Mouse (Mus musculus): Measurements from ENCODE around the gene Meiob. TPM values are rescaled to one million over a fixed set of nuclear protein-coding genes. Genes with fewer than 3 reads are reported as not detected.

The Meiob gene
- polyA plus RNA-seq, 1 experiment = 1.9 TPM

- no peaks in the 10 kb centered on the region; the same call in 1 of the 2 replicates for H3K4me1 ChIP-seq (ENCODE audit: control insufficient read depth, insufficient read depth, insufficient read length, low read length)
- H3K4me3 ChIP-seq (ENCODE audit: insufficient read depth, low read depth, low read length) = no peak overlapping the region
- H3K27ac ChIP-seq (replicated peaks; ENCODE audit: low read depth, low read length) = no peak overlapping the region
These were observed 70.9 kb downstream of the Meiob start for GRCm38 (mm10) chr17:24874989-24875388.

DNA sequence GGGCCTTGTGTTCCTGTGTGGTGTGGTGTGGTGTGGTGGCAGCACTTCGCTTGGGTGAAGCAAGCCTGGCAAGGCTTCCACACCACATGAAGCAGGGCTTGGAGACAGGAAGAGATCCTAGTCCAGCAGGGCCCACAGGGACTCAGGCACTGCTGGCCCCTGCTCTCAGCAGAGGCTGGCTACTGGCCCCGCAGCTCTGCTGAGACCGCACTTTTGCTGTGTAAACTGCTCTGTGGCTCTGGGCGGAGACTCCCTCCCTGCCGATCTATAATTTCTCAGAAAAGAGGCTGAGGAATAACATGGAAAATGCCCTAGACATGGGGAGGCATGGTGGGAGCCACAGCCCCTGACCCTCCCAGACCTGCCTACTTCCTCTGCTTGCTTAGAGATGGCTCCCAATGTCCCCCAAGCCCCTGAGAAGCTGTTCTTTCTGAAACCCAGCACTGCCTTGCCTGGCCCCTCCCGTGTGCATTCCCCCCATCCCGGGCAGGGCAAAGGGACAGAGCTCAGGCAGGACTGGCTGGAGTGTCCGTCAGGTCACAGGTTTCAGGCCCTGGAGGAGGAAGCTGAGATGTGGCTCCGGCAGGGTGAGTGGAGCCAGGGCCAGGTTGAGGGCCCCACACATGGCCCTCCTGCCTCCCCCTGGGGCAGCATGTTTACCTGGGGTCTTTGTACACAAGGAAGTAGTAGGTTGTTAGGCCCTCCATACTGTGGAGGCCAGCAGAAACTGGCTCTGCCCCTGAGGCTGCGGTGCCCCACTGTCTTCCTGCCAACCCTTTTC lies 73.4 kb downstream of the Meiob start:
- H3K27ac ChIP-seq (replicated peaks; ENCODE audit: low read depth, low read length) = no peak overlapping the region
- H3K4me3 ChIP-seq (ENCODE audit: insufficient read depth, low read depth, low read length) = 0 out of 2 replicates have a peak overlapping the region, but pooled peaks have one; percentile 1
- H3K4me1 ChIP-seq (ENCODE audit: control insufficient read depth, insufficient read depth, insufficient read length, low read length) = peaks cover 3% of the 10 kb centered on the region; the same call in 1 of the 2 replicates

DNA sequence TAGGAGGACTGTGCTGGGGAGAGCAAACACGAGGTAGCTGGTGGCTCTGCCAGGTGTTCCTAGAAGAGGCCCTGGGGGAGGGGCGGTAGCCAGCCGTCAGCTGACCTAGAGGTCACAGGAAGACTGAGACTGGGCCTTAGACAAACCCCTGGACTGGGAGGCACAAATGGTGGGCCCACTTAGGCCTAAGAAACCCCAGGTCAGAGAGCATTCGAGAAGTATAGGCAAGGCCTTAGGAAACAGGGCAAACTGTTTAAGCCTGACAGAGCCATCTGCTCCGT lies 74.0 kb downstream of the Meiob start:
- Histone ChIP-seq H3K4me3 (ENCODE audit: insufficient read depth, low read depth, low read length) (no peak overlapping the region), H3K27ac (replicated peaks; ENCODE audit: low read depth, low read length) (no peak overlapping the region; the same call in 1 of the 2 replicates), H3K4me1 (ENCODE audit: control insufficient read depth, insufficient read depth, insufficient read length, low read length) (peaks cover 3% of the 10 kb centered on the region; the same call in 1 of the 2 replicates)

- no peak overlapping the region for H3K4me3 ChIP-seq (ENCODE audit: insufficient read depth, low read depth, low read length)
- no peak overlapping the region for H3K27ac ChIP-seq (replicated peaks; ENCODE audit: low read depth, low read length)
- peaks cover 3% of the 10 kb centered on the region; the same call in 1 of the 2 replicates for H3K4me1 ChIP-seq (ENCODE audit: control insufficient read depth, insufficient read depth, insufficient read length, low read length)
These were observed 74.4 kb downstream of the Meiob start for GRCm38 (mm10) chr17:24878531-24878930.

GRCm38 (mm10) chr17:24881738-24882440 lies 77.8 kb downstream of the Meiob start:
- no peak overlapping the region for H3K4me3 ChIP-seq (ENCODE audit: insufficient read depth, low read depth, low read length)
- H3K4me1 ChIP-seq (ENCODE audit: control insufficient read depth, insufficient read depth, insufficient read length, low read length) = peaks cover 7% of the 10 kb centered on the region
- H3K27ac ChIP-seq (replicated peaks; ENCODE audit: low read depth, low read length) = no peak overlapping the region

- Histone ChIP-seq H3K4me3 (ENCODE audit: insufficient read depth, low read depth, low read length) (no peak overlapping the region), H3K27ac (replicated peaks; ENCODE audit: low read depth, low read length) (no peak overlapping the region), H3K4me1 (ENCODE audit: control insufficient read depth, insufficient read depth, insufficient read length, low read length) (peaks cover 11% of the 10 kb centered on the region)
These were observed 80.3 kb downstream of the Meiob start for GRCm38 (mm10) chr17:24884391-24884790.

DNA sequence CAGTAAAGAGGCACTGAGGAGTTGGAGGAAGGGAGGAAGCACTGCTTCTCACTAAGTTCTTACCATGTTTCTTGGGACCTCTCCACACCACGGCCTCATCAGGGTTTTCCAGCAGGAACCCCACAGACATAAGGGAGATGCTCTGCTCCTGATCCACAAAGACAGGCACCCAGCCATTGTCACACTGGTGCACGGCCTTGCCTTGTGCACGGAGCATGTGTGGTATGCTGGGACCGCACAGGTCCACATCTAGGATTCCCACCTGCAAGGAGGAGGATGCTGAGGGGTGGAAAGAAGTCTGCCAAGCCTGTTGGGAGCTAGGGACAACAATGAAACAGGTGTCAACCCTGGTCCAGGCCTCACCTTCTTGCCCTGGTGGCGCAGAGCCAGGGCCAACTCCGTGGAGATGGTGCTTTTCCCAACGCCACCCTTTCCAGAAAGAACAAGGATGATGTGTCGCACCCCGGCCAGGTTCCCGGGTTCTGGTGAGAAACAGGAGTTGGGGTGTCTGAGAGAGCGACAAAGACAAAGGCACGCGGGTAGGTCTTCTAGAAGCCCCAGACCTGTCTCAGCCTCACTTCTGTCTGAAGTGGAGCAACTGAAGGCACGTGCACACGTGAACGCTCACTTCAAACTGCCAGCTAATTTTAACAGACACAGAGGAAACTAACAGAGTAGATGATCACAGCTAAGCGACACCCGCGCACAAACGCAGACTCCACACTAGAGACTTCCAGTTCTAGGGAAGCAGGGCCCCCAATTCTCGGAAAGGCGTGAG lies 81.5 kb downstream of the Meiob start:
- Histone ChIP-seq H3K4me3 (ENCODE audit: insufficient read depth, low read depth, low read length) (peak overlapping the region; percentile 81), H3K27ac (replicated peaks; ENCODE audit: low read depth, low read length) (no peak overlapping the region), H3K4me1 (ENCODE audit: control insufficient read depth, insufficient read depth, insufficient read length, low read length) (peaks cover 11% of the 10 kb centered on the region)

DNA sequence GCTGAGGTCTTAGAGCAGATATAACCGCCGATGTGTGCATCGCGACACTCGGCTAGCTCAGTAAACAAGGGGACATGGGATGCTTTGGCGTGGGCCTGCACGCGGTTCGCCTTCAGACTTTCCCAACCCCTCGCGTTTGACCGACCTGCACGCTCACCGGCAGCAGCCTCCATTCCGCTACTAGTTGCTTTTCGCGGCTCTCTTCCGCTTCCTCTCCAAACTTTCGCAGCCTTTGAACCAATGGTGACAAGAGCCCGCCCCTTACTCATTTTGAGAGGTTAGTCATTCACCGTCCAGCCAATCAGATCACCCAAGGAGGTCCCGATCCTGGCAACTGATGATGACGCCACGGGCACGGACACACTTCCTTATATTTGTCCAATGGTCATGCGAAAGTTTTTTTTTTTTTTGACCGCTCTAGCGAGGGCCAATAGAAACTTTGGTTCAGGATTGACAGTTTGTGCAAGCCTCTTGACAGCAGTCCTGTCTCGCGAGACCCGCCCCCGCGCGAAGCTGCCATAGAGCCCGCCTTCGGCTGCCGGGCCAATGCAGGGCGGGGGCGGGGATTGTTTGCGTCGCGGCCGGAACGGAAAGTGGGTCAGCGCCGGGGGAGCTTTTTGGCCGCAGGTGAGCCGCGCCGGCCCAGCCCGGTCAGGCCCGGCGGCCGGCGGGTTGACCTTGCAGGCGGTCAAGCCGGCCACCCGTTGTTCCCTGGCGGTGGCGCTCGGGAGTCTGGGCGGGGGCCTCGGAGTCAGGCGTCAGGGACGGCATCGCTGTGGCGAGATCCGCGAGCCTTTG lies 82.2 kb downstream of the Meiob start, which contains the start of the genes Nubp2 and Spsb3:
Gene Nubp2 (minus strand): TSS at position 216 of the 798 bp plus-strand sequence.
Gene Spsb3 (plus strand): TSS at position 510 of the 798 bp plus-strand sequence.
- peak within 1 kb of the TSS; percentile 81 for H3K4me3 ChIP-seq (ENCODE audit: insufficient read depth, low read depth, low read length)
- H3K4me1 ChIP-seq (ENCODE audit: control insufficient read depth, insufficient read depth, insufficient read length, low read length) = peaks cover 11% of the 10 kb centered on the region
- H3K27ac ChIP-seq (replicated peaks; ENCODE audit: low read depth, low read length) = peak within 1 kb of the TSS; percentile 75

DNA sequence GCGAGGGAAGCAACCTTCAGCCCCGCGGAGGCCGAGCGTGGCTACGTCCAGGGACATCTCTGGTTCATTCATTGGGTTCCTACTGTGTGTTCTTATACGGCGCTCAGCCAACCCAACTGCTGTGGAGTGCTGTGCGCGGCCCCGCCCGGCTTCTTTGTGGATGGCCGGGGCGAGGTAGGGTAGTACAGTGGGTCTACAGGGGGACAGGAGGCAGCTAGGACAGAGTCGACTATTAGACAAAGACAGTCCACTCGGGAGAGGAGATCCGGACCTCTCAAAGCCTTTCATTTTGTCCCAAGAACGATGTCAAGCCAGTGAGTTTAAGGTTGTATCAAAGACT lies 82.8 kb downstream of the Meiob start:
- peaks cover 10% of the 10 kb centered on the region for H3K4me1 ChIP-seq (ENCODE audit: control insufficient read depth, insufficient read depth, insufficient read length, low read length)
- H3K27ac ChIP-seq (replicated peaks; ENCODE audit: low read depth, low read length) = peak overlapping the region; percentile 75
- peak overlapping the region; percentile 70 for H3K4me3 ChIP-seq (ENCODE audit: insufficient read depth, low read depth, low read length)

GRCm38 (mm10) chr17:24887291-24888080 lies 83.4 kb downstream of the Meiob start:
- Histone ChIP-seq H3K27ac (replicated peaks; ENCODE audit: low read depth, low read length) (peak overlapping the region; percentile 75), H3K4me1 (ENCODE audit: control insufficient read depth, insufficient read depth, insufficient read length, low read length) (peaks cover 8% of the 10 kb centered on the region), H3K4me3 (ENCODE audit: insufficient read depth, low read depth, low read length) (peak overlapping the region; percentile 70)

DNA sequence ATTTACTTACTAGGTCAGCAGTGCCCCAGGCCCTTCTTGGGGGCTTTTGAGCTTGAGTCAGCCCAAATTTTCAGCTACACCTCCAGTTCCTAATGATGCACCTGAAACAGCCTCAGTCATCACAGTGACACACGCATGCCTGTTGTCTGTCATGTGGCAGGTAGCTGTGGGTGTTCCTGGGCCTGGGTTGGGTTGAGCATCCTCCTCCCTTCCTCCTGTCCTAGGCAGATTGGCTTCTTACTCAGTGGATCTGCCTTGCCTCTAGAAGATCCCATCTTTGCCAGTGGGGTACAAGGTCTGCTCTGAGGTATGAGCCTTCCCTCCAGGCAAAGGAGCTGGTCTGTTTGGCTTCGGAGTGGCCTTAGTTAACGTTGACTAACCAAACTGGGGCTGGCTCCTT lies 84.8 kb downstream of the Meiob start:
- Histone ChIP-seq H3K27ac (replicated peaks; ENCODE audit: low read depth, low read length) (no peak overlapping the region), H3K4me1 (ENCODE audit: control insufficient read depth, insufficient read depth, insufficient read length, low read length) (peaks cover 8% of the 10 kb centered on the region), H3K4me3 (ENCODE audit: insufficient read depth, low read depth, low read length) (no peak overlapping the region)

All from brown adipose tissue, adult 24 weeks (tissue).